Mouse (Mus musculus): ENCODE data around the gene Kcne4.
A peak's percentile ranks its signal among the peaks of the same experiment; 100 is the strongest.

Gene Kcne4

DNA sequence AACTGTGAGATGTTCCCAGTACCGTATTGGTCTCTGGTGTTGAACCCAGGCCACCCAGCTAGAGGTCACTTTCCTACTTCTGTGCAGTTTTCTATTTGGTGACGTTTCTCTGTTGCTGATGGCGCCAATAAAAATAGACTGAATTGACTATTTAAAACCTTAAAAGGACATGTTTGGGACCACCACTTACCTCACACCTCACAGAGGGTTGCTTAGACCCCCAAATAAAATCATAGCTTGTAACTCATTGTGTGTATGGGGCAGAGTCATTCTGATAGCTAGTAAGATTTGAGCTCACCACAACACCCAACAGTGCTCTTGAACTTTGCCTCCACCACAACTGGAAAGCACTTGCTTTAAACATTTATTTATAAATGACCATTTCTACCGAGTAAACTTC is 43.0 kb downstream of the Kcne4 start:
- DNase-seq (ENCODE audit: low spot score in 2 of 2): no peak

DNA sequence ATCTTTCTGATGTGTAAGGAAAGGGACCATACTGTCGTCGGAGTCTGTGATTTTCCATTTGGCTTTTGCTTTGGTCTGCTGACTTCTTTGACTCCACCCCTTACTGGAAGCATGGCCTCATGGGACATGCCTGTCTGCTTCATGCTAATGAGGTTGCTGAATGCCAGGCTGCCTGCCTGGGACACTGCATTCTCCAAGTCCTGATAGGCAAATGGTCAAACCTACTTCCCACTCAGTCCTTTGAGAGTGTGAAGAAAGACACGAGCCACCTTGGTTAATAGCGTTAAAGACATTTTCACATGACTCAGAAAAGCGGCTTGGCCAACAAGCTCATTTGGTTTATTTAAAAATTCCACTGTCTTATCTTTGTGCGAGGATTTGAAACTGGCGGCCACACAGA is 43.5 kb downstream of the Kcne4 start:
- DNase-seq (ENCODE audit: low spot score in 2 of 2): no peak

DNA sequence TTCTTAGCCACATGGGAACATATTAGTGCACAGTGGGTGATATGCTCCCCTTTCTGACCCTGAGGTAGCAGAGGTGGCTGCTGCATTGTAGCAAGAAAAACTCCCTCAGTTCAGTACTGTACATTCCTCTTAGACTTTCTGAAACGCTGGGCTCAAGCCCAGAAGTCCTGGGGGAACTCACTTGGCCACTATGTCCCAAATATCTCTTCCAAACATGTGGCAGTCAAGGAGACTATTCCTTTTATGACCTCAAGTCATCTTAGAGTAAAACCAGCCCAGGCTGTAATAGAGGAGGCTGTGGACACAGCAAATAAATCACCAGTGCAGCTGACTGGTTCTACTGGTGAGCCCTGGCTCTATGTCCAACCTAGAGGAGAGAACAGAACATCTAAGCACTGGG is 45.7 kb downstream of the Kcne4 start:
- no peak for DNase-seq (ENCODE audit: low spot score in 2 of 2)

DNA sequence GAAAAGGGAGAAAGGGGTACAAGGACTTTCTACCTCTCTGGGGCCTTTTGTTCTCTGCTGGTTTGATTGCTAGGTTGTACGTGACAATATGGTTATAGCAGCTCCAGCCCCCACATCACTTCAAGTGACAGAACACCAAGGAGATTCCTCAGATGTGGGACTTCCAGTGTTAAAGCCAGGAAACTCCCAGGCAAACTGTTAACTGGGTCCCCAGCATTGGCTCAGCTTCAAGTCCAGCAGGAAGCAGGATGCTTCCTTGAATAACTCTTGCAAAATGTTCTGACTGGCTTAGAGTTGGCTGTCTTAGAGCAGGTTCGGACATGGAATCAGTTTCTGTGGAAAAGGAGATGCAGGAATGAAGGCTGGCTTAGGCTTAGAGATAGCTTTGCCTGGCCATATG is 47.3 kb downstream of the Kcne4 start:
- DNase-seq (ENCODE audit: low spot score in 2 of 2): peak; percentile 57 to 70

DNA sequence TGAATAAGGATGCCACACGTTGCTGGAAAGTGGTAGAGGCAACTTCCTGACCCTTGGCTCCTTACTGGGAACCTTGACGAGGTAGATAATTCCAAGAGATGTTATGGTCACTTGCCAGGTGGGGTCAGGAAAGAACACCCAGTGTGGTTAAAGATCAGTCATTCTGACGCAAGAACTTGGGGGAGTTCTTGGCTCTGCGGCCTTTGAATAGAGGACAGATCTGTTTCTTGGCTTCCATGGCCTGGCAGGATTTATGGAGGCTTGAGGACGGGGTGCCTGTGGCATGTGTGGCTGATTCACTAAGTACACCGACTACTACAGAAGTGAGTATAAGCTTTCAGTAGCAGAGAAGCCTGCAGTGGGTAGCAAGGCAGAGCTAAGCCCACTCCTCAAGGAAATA is 47.8 kb downstream of the Kcne4 start:
- DNase-seq (ENCODE audit: low spot score in 2 of 2): no peak

DNA sequence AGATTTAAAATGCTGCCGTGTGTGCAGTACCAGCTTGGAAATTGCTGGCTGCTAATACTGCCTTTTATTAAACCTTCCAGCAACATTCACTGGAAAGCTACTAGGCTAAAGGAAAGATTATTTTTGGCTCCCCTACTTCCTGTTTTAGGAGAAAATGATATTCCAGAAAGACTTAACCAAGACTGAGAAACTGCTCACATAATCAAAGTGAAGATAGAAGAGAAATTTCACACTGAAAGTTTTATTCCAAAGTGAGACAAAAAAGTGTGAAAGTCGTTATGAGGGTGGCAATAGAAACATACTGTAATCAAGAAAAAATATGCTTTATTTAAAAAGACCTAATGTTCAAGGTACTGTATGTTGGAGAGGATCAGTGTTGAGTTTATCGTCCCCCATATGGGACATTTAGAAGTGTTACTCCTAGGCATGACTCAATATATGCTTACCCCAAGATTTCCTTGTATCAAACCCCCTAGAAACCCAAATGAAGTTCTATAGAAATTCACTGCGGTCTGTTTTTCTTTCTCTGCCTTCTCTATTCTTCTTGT is 48.3 kb downstream of the Kcne4 start:
- no peak for DNase-seq (ENCODE audit: low spot score in 2 of 2)

DNA sequence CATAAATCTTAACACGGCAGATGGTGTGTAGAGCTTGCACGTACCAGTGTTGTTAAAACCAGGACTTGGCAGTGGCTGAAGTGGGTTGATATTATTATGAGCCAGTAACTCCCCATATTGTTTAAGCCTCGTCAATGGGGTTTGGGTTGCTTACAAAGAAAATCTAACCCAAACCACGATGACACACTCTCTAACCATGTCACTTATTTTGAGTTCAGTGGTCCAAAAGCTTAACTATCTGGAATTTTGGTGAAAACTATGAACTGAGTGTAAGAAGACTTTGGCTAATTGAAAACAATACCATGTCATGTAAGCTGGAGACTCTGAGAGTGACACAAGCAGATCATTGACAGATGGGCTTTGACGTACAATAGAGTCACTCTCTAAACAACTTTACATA is 49.4 kb downstream of the Kcne4 start:
- no peak for DNase-seq (ENCODE audit: low spot score in 2 of 2)

DNA sequence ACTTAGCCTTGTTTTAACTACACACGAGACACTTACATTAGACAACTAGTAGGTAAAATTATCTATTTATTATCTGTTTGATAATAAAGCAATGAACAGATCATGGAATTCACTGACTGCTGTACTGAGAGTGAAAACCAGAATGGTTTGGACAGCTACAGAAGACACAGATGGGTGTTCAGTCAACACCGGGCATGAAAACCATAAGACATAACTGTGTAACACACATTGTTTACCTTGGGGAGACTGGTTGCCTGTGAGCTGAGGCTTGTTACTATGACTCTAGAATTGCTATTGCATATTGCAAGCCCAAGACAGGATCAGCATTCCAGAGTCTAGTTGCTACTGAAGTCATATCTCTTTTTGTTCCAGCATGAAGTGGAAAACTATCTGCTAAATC is 49.9 kb downstream of the Kcne4 start:
- no peak for DNase-seq (ENCODE audit: low spot score in 2 of 2)

All from right cerebral cortex, postnatal 10 days (tissue).